Mouse (Mus musculus): ENCODE measurements around the gene Vax2.

DNA sequence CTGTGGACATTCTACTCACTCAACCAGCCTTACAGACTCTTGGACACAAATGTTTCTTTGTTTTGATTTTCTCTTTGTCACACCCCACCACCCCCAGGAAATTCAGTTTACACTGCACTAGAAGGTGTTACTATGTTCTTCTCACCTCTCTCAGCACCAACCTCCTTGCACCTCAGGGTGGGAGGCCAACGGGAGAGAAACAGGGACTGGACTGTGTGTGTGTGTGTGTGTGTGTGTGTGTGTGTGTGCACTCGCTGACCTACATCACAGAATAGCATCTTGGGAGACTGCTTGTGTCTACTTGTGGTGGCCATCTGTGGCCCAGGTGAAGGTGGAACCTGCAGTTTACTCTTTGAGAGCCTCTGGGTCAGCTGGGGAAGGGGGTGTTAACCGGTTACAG, 75.4 kb downstream of the Vax2 start:
- TF ChIP-seq EP300 (IDR thresholded peaks at IDR 0.05; ENCODE audit: low read depth) (no peak), CTCF (IDR thresholded peaks at IDR 0.05; ENCODE audit: low read depth) (no peak)

Data from heart, postnatal 0 days (tissue).